Mouse (Mus musculus): ENCODE measurements around the gene Trpv5. TPM values are rescaled to one million over a fixed set of nuclear protein-coding genes. Genes with fewer than 3 reads are reported as not detected.

Gene Trpv5
- polyA plus RNA-seq, 1 experiment from 2014 or later: not detected

DNA sequence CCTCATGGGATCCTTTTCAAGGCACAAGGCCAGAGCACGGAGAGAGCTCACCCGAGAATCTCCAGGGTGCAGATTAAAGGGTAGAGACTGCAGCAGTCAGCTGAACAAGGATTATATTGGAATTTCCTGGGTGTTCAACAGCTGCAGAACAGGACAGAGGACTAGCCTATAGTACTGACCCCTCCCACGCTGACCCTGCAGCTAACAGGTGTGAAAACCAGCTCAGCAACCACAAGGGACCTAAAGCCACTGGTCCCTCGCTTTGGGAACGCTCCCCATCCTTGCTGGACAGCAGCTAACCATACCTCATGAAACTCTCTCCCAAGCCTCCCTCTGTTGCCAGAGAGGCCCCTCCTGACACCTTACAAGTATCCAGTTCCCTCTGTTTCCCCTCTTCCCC lies 72.9 kb downstream of the Trpv5 start:
- H3K4me3 ChIP-seq (replicated peaks): no peak overlapping the region
- H3K36me3 ChIP-seq: no peaks in the 10 kb centered on the region
- H3K4me2 ChIP-seq: no peak overlapping the region
- peaks cover 2% of the 10 kb centered on the region; the same call in 1 of the 2 replicates for H3K27me3 ChIP-seq
- no peak overlapping the region for H3K9ac ChIP-seq (replicated peaks)
- H3K27ac ChIP-seq: no peak overlapping the region
- ATAC-seq (ENCODE audit: insufficient number of reproducible peaks, insufficient read depth, low FRiP score, low TSS enrichment, low read depth): no peak
- peaks cover 9% of the 10 kb centered on the region for H3K4me1 ChIP-seq (replicated peaks)
- WGBS: 49% methylated on average over 5 of the region's 5 CpGs
- no peaks in the 10 kb centered on the region for H3K9me3 ChIP-seq

DNA sequence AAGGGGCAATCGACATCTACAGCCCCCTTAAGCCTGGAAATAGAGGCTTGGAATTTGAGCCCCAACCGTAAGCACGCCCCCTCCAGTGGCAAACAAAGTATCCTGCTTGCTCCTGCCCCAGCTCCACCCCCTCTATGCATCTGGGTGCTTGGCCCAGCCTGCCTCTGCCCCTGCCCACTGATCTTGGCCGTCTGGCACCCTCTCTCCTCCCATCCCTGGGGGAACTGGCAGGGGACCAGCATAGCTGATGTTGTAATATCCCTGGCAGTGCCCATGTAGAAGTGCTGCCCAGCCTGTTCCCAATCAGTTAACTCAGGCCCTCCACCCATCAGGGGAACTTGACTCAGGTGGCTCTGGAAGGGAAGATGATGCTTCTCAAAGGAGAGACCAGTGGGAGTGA lies 74.4 kb downstream of the Trpv5 start:
- peak overlapping the region; percentile 82 for H3K4me2 ChIP-seq
- no peaks in the 10 kb centered on the region for H3K9me3 ChIP-seq
- peaks cover 9% of the 10 kb centered on the region for H3K4me1 ChIP-seq (replicated peaks)
- peak; percentile 1; the same call in 1 of the 2 replicates for ATAC-seq (ENCODE audit: insufficient number of reproducible peaks, insufficient read depth, low FRiP score, low TSS enrichment, low read depth)
- H3K36me3 ChIP-seq: no peaks in the 10 kb centered on the region
- WGBS: 9% methylated on average over 4 of the region's 4 CpGs
- peaks cover 2% of the 10 kb centered on the region; the same call in 1 of the 2 replicates for H3K27me3 ChIP-seq
- H3K27ac ChIP-seq: no peak overlapping the region
- peak overlapping the region; percentile 84 for H3K9ac ChIP-seq (replicated peaks)
- peak overlapping the region; percentile 71 for H3K4me3 ChIP-seq (replicated peaks)

DNA sequence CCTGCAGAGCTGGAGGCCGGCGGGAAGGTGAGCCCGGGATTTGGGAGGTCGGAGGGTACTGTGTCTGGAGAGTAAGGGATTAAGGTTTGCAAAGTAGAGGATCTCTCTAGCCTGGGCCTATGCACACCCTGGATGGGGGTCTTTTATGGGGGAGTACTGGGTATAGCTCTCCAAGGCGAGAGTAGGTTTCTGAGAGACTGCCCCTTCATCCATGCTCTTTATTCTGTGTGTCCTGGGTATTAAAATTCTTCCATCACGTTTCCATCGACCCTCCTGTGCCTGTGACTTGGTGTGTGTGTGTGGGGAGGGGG lies 74.8 kb downstream of the Trpv5 start:
- Histone ChIP-seq H3K27ac (peak overlapping the region; percentile 95), H3K36me3 (no peaks in the 10 kb centered on the region), H3K9me3 (no peaks in the 10 kb centered on the region), H3K4me3 (replicated peaks) (peak overlapping the region; percentile 71), H3K27me3 (peaks cover 2% of the 10 kb centered on the region; the same call in 1 of the 2 replicates), H3K4me1 (replicated peaks) (peaks cover 9% of the 10 kb centered on the region), H3K9ac (replicated peaks) (peak overlapping the region; percentile 84), H3K4me2 (peak overlapping the region; percentile 82)
- WGBS: 0% methylated on average over 7 of the region's 7 CpGs
- peak; percentile 65 for ATAC-seq (ENCODE audit: insufficient number of reproducible peaks, insufficient read depth, low FRiP score, low TSS enrichment, low read depth)

DNA sequence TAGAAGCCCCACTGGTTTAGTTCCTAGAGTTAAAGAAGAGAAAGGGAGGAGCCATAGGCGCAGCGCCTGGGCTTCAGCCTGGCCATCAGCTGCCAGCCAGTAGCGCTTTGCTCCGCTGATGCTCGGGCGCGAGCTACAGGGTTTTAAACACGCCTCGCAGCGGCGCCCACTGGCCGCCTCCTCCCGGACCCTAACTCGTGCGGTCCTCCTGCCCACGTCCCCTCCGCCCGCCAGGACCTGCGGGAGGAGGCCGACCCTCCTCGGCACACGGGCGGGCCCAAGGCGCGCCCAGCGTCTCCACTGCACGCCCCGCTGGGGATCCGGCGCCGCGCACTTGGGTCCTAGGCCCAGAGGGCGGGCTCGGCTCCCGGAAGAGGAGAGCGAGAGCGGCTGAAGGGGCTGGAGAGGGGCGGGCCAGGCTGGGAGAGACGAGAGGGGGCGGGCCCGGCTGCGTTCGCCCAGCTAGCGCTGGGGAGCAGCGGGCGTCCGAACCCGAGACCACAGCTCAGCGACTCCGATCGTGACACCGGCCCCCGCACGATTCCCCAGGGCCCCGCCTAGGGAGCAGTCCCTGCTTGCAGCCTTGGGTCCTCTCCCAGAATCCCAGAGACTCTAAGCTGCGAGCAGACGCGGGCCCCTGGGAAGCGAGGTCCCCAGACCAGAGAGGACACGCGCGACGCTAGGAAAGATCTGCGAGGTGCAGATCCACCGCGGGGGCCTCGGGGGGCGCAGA lies 75.3 kb downstream of the Trpv5 start, which contains the start of gene Ephb6:
Gene Ephb6 (plus strand): TSS at position 422 of the 733 bp plus-strand sequence.
- H3K9me3 ChIP-seq: no peaks in the 10 kb centered on the region
- H3K27me3 ChIP-seq: peaks cover 2% of the 10 kb centered on the region; the same call in 1 of the 2 replicates
- ATAC-seq (ENCODE audit: insufficient number of reproducible peaks, insufficient read depth, low FRiP score, low TSS enrichment, low read depth): peak; percentile 93
- H3K4me1 ChIP-seq (replicated peaks): peaks cover 9% of the 10 kb centered on the region
- H3K27ac ChIP-seq: peak within 1 kb of the TSS; percentile 95
- peak within 1 kb of the TSS; percentile 71 for H3K4me3 ChIP-seq (replicated peaks)
- peak within 1 kb of the TSS; percentile 82 for H3K4me2 ChIP-seq
- H3K9ac ChIP-seq (replicated peaks): peak within 1 kb of the TSS; percentile 84
- WGBS: under 1% methylated on average over 65 of the region's 68 CpGs
- no peaks in the 10 kb centered on the region for H3K36me3 ChIP-seq

DNA sequence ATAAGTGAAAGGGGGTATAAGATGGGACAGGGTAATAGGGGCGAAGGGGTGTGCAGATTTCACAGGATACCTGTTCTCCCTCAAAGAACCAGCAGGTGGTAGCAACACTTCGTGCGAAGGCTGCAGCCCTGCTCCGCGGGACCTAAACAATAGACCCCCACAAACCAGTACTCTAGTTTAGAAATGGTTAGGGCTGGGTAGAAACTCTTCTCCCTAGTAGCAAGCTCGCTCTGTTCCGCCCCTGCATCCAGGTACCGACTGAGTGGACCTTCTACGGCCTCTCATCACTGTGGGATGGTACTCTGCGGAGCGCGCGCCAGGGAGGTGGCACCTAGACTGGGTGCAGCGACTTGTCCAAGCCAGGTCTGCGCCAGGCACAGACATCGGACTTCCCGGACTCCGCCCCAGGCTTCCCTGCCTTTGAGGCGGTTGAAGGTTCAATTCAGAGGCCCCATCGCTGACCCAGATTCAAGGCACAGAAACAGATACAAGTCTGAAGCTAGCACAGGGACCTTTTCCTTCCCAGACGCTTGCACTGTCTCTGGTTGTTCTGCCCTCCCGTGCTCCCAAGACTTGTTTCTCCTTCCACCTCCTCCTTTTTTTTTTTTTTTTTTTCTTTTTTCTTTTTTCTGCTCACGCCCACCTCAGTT lies 76.0 kb downstream of the Trpv5 start:
- WGBS: under 1% methylated on average over 23 of the region's 23 CpGs
- Histone ChIP-seq H3K4me1 (replicated peaks) (peaks cover 9% of the 10 kb centered on the region), H3K4me3 (replicated peaks) (peak overlapping the region; percentile 71)

More for the DNA sequence above, 76.0 kb downstream of the Trpv5 start:
- no peaks in the 10 kb centered on the region for H3K9me3 ChIP-seq
- no peaks in the 10 kb centered on the region for H3K36me3 ChIP-seq
- H3K27me3 ChIP-seq: peaks cover 2% of the 10 kb centered on the region; the same call in 1 of the 2 replicates
- H3K9ac ChIP-seq (replicated peaks): peak overlapping the region; percentile 84
- peak overlapping the region; percentile 82 for H3K4me2 ChIP-seq
- peak; percentile 70 for ATAC-seq (ENCODE audit: insufficient number of reproducible peaks, insufficient read depth, low FRiP score, low TSS enrichment, low read depth)
- peak overlapping the region; percentile 95 for H3K27ac ChIP-seq

Other genes starting within 250 kb of the Trpv5 start
- gene Gm10334, start 234.6 kb downstream of the Trpv5 start, polyA plus RNA-seq (2016; fragmentation: Nextera tagmentation; extraction: Ambion mirVana): not detected in 2 replicates
- not detected in 2 replicates for gene Prss1, start 221.8 kb downstream of the Trpv5 start, polyA plus RNA-seq (2016; fragmentation: Nextera tagmentation; extraction: Ambion mirVana)
- not detected in 2 replicates for gene Prss2, start 159.0 kb downstream of the Trpv5 start, polyA plus RNA-seq (2016; fragmentation: Nextera tagmentation; extraction: Ambion mirVana)
- gene Ephb6, start 75.3 kb downstream of the Trpv5 start, polyA plus RNA-seq (2016; fragmentation: Nextera tagmentation; extraction: Ambion mirVana): 20.2 and 26.2 TPM in 2 replicates
- gene Trpv6, start 44.4 kb downstream of the Trpv5 start, polyA plus RNA-seq (2016; fragmentation: Nextera tagmentation; extraction: Ambion mirVana): 0.36 and 0.51 TPM in 2 replicates
- not detected in 2 replicates for gene Llcfc1, start 3.7 kb upstream of the Trpv5 start, polyA plus RNA-seq (2016; fragmentation: Nextera tagmentation; extraction: Ambion mirVana)
- gene Kel, start 23.6 kb upstream of the Trpv5 start, polyA plus RNA-seq (2016; fragmentation: Nextera tagmentation; extraction: Ambion mirVana): 5.7 and 7.8 TPM in 2 replicates
- gene Olfr459, start 94.4 kb upstream of the Trpv5 start, polyA plus RNA-seq (2016; fragmentation: Nextera tagmentation; extraction: Ambion mirVana): not detected in 2 replicates
- not detected in 2 replicates for gene Pip, start 166.8 kb upstream of the Trpv5 start, polyA plus RNA-seq (2016; fragmentation: Nextera tagmentation; extraction: Ambion mirVana)
- gene Sval2, start 172.2 kb upstream of the Trpv5 start, polyA plus RNA-seq (2016; fragmentation: Nextera tagmentation; extraction: Ambion mirVana): not detected in 2 replicates